Mouse (Mus musculus) testis, adult 2 months (tissue): ENCODE data around the gene Nfatc3. TPM values are rescaled to one million over a fixed set of nuclear protein-coding genes. Genes with fewer than 3 reads are reported as not detected.

ENCODE experiments used
- H3K27ac ChIP-seq: fragments of 200-500 bp; 2 replicates; pipeline ENCODE4 v1.5.1; 2012; ENCODE audit warnings: low read depth, low read length; ENCODE audit not compliant: control insufficient read depth, insufficient read depth
- H3K27me3 ChIP-seq: fragments of 200-500 bp; 2 replicates; pipeline ENCODE4 v1.6.1; 2012; ENCODE audit warnings: mild to moderate bottlenecking, low read length, moderate library complexity; ENCODE audit not compliant: control insufficient read depth, insufficient read depth
- H3K36me3 ChIP-seq: fragments of 200-500 bp; 2 replicates; pipeline ENCODE4 v1.6.1; 2012; ENCODE audit warnings: mild to moderate bottlenecking, low read length; ENCODE audit not compliant: control insufficient read depth, insufficient read depth
- H3K4me1 ChIP-seq: fragments of 200-500 bp; 2 replicates; pipeline ENCODE4 v1.6.1; 2012; ENCODE audit warnings: low read length; ENCODE audit not compliant: control insufficient read depth, insufficient read depth
- H3K4me3 ChIP-seq: fragments of 200-500 bp; 2 replicates; pipeline ENCODE4 v1.5.1; 2012; ENCODE audit warnings: low read depth, mild to moderate bottlenecking, low read length, moderate library complexity, mixed read lengths; ENCODE audit not compliant: control insufficient read depth
- CTCF ChIP-seq: fragments of 200-500 bp; IDR thresholded peaks from 2 replicates; pipeline ENCODE4 v1.5.1; 2012; ENCODE audit warnings: low read depth, mild to moderate bottlenecking, inconsistent platforms, low read length, moderate library complexity; ENCODE audit not compliant: control insufficient read depth, insufficient read depth, insufficient replicate concordance
- POLR2A ChIP-seq: fragments of 200-500 bp; IDR thresholded peaks from 2 replicates; pipeline ENCODE4 v1.6.1; 2012; ENCODE audit warnings: low read depth, mild to moderate bottlenecking, inconsistent platforms, low read length, moderate library complexity; ENCODE audit not compliant: control insufficient read depth
- polyA plus RNA-seq: library from polyadenylated mRNA; depleted of rRNA; stranded (reverse); fragments of >200 nt; gene quantifications from 2 replicates; pipeline ENCODE4 v1.2.3, GENCODE M21; 2012

Nfatc3 gene
- polyA plus RNA-seq, 1 experiment, result 11.9 TPM

- no peaks in the 10 kb centered on the region; the same call in 1 of the 2 replicates for H3K27me3 ChIP-seq
- TF ChIP-seq CTCF (no peak), POLR2A (peak; percentile 39; the same call in 1 of the 2 replicates)
- H3K4me3 ChIP-seq, result peak overlapping the region; percentile 71
- H3K27ac ChIP-seq, result peak overlapping the region; percentile 19
- peaks cover 29% of the 10 kb centered on the region for H3K4me1 ChIP-seq
- no peaks in the 10 kb centered on the region for H3K36me3 ChIP-seq
Observed at GRCm38 (mm10) chr8:106137906-106138477, 79.4 kb downstream of the Nfatc3 start.

- TF ChIP-seq CTCF (no peak), POLR2A (no peak)
- Histone ChIP-seq H3K27me3 (no peaks in the 10 kb centered on the region; the same call in 1 of the 2 replicates), H3K4me1 (peaks cover 29% of the 10 kb centered on the region), H3K36me3 (no peaks in the 10 kb centered on the region), H3K27ac (peak overlapping the region; percentile 19), H3K4me3 (peak overlapping the region; percentile 71)
Observed at GRCm38 (mm10) chr8:106138616-106139015, 80.0 kb downstream of the Nfatc3 start.

- H3K4me3 ChIP-seq, result no peak overlapping the region
- TF ChIP-seq CTCF (no peak), POLR2A (no peak)
- H3K36me3 ChIP-seq, result no peaks in the 10 kb centered on the region
- H3K4me1 ChIP-seq, result peaks cover 27% of the 10 kb centered on the region
- H3K27me3 ChIP-seq, result no peaks in the 10 kb centered on the region
- no peak overlapping the region for H3K27ac ChIP-seq
Observed at GRCm38 (mm10) chr8:106140191-106140590, 81.6 kb downstream of the Nfatc3 start.

GRCm38 (mm10) chr8:106140769-106141168, 82.1 kb downstream of the Nfatc3 start:
- Histone ChIP-seq H3K4me1 (peaks cover 21% of the 10 kb centered on the region), H3K36me3 (no peaks in the 10 kb centered on the region), H3K27ac (no peak overlapping the region), H3K4me3 (no peak overlapping the region), H3K27me3 (no peaks in the 10 kb centered on the region)
- TF ChIP-seq CTCF (peak; percentile 23; the same call in 1 of the 2 replicates), POLR2A (no peak)

GRCm38 (mm10) chr8:106145331-106145730, 86.7 kb downstream of the Nfatc3 start:
- peaks cover 7% of the 10 kb centered on the region for H3K4me1 ChIP-seq
- TF ChIP-seq POLR2A, result no peak
- no peak for TF ChIP-seq CTCF

GRCm38 (mm10) chr8:106146014-106146413, 87.4 kb downstream of the Nfatc3 start:
- no peak overlapping the region for H3K4me3 ChIP-seq
- TF ChIP-seq CTCF, result no peak
- TF ChIP-seq POLR2A, result no peak
- H3K4me1 ChIP-seq, result peaks cover 12% of the 10 kb centered on the region
- H3K36me3 ChIP-seq, result no peaks in the 10 kb centered on the region
- no peak overlapping the region for H3K27ac ChIP-seq
- no peaks in the 10 kb centered on the region for H3K27me3 ChIP-seq

More at GRCm38 (mm10) chr8:106145331-106145730, 86.7 kb downstream of the Nfatc3 start:
- no peaks in the 10 kb centered on the region for H3K36me3 ChIP-seq
- no peak overlapping the region for H3K4me3 ChIP-seq
- no peak overlapping the region for H3K27ac ChIP-seq
- H3K27me3 ChIP-seq, result no peaks in the 10 kb centered on the region

- no peak for TF ChIP-seq POLR2A
- no peak for TF ChIP-seq CTCF
- Histone ChIP-seq H3K27me3 (no peaks in the 10 kb centered on the region), H3K4me1 (peaks cover 13% of the 10 kb centered on the region), H3K4me3 (no peak overlapping the region), H3K27ac (peak overlapping the region; percentile 68; the same call in 1 of the 2 replicates), H3K36me3 (no peaks in the 10 kb centered on the region)
Observed at GRCm38 (mm10) chr8:106147868-106148565, 89.4 kb downstream of the Nfatc3 start.

GRCm38 (mm10) chr8:106149025-106149424, 90.4 kb downstream of the Nfatc3 start:
- Histone ChIP-seq H3K4me1 (peaks cover 13% of the 10 kb centered on the region), H3K27me3 (no peaks in the 10 kb centered on the region), H3K4me3 (no peak overlapping the region), H3K27ac (peak overlapping the region; percentile 16; the same call in 1 of the 2 replicates), H3K36me3 (no peaks in the 10 kb centered on the region)
- TF ChIP-seq POLR2A, result no peak
- no peak for TF ChIP-seq CTCF
